Mouse (Mus musculus) midbrain, postnatal 0 days (tissue): ENCODE data around the gene Ap2b1. TPM values are rescaled to one million over a fixed set of nuclear protein-coding genes. Genes with fewer than 3 reads are reported as not detected.

Experiments used
- ATAC-seq: fragments of 200-750 bp; cut with Nextera tagmentation; 2 replicates; pipeline ENCODE4 v1.8.0; 2017; ENCODE audit warnings: moderate number of reproducible peaks, mild to moderate bottlenecking, moderate TSS enrichment, moderate library complexity; ENCODE audit not compliant: low FRiP score
- DNase-seq: peaks from one replicate; pipeline ENCODE4 v3.0.0-alpha.2; 2015; ENCODE audit warnings: low spot score
- H3K27ac ChIP-seq: fragments of 300-500 bp; sonication (generic); 2 replicates; pipeline ENCODE4 v1.5.1; 2014; ENCODE audit warnings: low read depth, mild to moderate bottlenecking, low read length, mixed read lengths
- H3K27me3 ChIP-seq: fragments of 300-500 bp; sonication (generic); 2 replicates; pipeline ENCODE4 v1.6.1; 2014; ENCODE audit warnings: low read length, control low read depth, mixed read lengths; ENCODE audit not compliant: insufficient read depth
- H3K36me3 ChIP-seq: fragments of 300-500 bp; sonication (generic); 2 replicates; pipeline ENCODE4 v1.6.1; 2014; ENCODE audit warnings: low read length, control low read depth, mixed read lengths; ENCODE audit not compliant: insufficient read depth
- H3K4me1 ChIP-seq: fragments of 300-500 bp; sonication (generic); 2 replicates; pipeline ENCODE4 v1.6.1; 2014; ENCODE audit warnings: mild to moderate bottlenecking, control low read depth, antibody characterized with exemption, low read length, mixed read lengths; ENCODE audit not compliant: insufficient read depth
- H3K4me2 ChIP-seq: fragments of 300-500 bp; sonication (generic); 2 replicates; pipeline ENCODE4 v1.6.1; 2014; ENCODE audit warnings: low read depth, mild to moderate bottlenecking, low read length, mixed read lengths; ENCODE audit not compliant: poor library complexity, severe bottlenecking
- H3K4me3 ChIP-seq: fragments of 300-500 bp; sonication (generic); 2 replicates; pipeline ENCODE4 v1.5.1; 2014; ENCODE audit warnings: low read depth, mild to moderate bottlenecking, low read length, moderate library complexity
- H3K9ac ChIP-seq: fragments of 300-500 bp; sonication (generic); replicated peaks from 2 replicates; pipeline ENCODE4 v1.6.1; 2014; ENCODE audit warnings: mild to moderate bottlenecking, low read length, moderate library complexity, mixed read lengths; ENCODE audit not compliant: poor library complexity, severe bottlenecking
- H3K9me3 ChIP-seq: fragments of 300-500 bp; sonication (generic); 2 replicates; pipeline ENCODE4 v1.6.1; 2016; ENCODE audit warnings: low read length, control low read depth
- CTCF ChIP-seq: IDR thresholded peaks from 2 replicates; pipeline ENCODE4 v1.5.1; 2016; ENCODE audit warnings: antibody characterized with exemption, mild to moderate bottlenecking
- WGBS: fragments of 180-500 bp; shearing (Covaris S2); extraction: QIAGEN DNeasy Blood & Tissue Kit; methylation state at CpG from one replicate; pipeline ENCODE4 v1.1.7; 2014; 5-methylcytosine and 5-hydroxymethylcytosine counted together
- polyA plus RNA-seq: library from polyadenylated mRNA; unstranded; fragments of >200 nt; fragmentation: Nextera tagmentation; extraction: Ambion mirVana; gene quantifications from 2 replicates; pipeline ENCODE4 v1.2.1, GENCODE M21; 2015
- total RNA-seq: library from RNA; depleted of rRNA; stranded (reverse); fragments of >200 nt; gene quantifications from 2 replicates; pipeline ENCODE4 v1.2.3, GENCODE M21; 2014

Ap2b1 gene
- total and polyA plus RNA-seq, 2 experiments from 2014 or later, result 110 to 232 TPM

- Histone ChIP-seq H3K27ac (no peak overlapping the region), H3K36me3 (peaks cover 3% of the 10 kb centered on the region; the same call in 1 of the 2 replicates), H3K4me1 (no peaks in the 10 kb centered on the region), H3K4me3 (no peak overlapping the region), H3K9ac (no peak overlapping the region), H3K27me3 (no peaks in the 10 kb centered on the region), H3K4me2 (no peak overlapping the region), H3K9me3 (no peaks in the 10 kb centered on the region)
- DNase-seq (peak; percentile 78), ATAC-seq (no peak)
- TF ChIP-seq CTCF, result peak; percentile 79
- 62% methylated on average over 3 of the region's 3 CpGs for WGBS
These were observed 58.6 kb downstream of the Ap2b1 start for GRCm38 (mm10) chr11:83357421-83357820.

- 95% methylated on average over 6 of the region's 6 CpGs for WGBS
- no peak overlapping the region for H3K9ac ChIP-seq
- DNase-seq (no peak), ATAC-seq (no peak)
- H3K4me3 ChIP-seq, result no peak overlapping the region
- no peaks in the 10 kb centered on the region for H3K27me3 ChIP-seq
- no peak for TF ChIP-seq CTCF
- no peak overlapping the region for H3K4me2 ChIP-seq
- H3K4me1 ChIP-seq, result no peaks in the 10 kb centered on the region
- H3K9me3 ChIP-seq, result no peaks in the 10 kb centered on the region
- H3K27ac ChIP-seq, result no peak overlapping the region
- H3K36me3 ChIP-seq, result peaks cover 38% of the 10 kb centered on the region
These were observed 65.8 kb downstream of the Ap2b1 start for GRCm38 (mm10) chr11:83364656-83365055.

- H3K4me3 ChIP-seq, result no peak overlapping the region
- no peak overlapping the region for H3K9ac ChIP-seq
- H3K4me2 ChIP-seq, result no peak overlapping the region
- peaks cover 40% of the 10 kb centered on the region for H3K36me3 ChIP-seq
- TF ChIP-seq CTCF, result no peak
- no peaks in the 10 kb centered on the region for H3K4me1 ChIP-seq
- 90% methylated on average over 4 of the region's 4 CpGs for WGBS
- H3K27me3 ChIP-seq, result no peaks in the 10 kb centered on the region
- H3K27ac ChIP-seq, result no peak overlapping the region
- ATAC-seq, result no peak
- H3K9me3 ChIP-seq, result no peaks in the 10 kb centered on the region
- peak; percentile 35 for DNase-seq
These were observed 72.4 kb downstream of the Ap2b1 start for GRCm38 (mm10) chr11:83371267-83371666.

- no peak for TF ChIP-seq CTCF
- no peaks in the 10 kb centered on the region for H3K27me3 ChIP-seq
These were observed 81.0 kb downstream of the Ap2b1 start for GRCm38 (mm10) chr11:83379745-83380341.

GRCm38 (mm10) chr11:83382876-83383531 lies 84.2 kb downstream of the Ap2b1 start:
- WGBS, result 60% methylated on average over 9 of the region's 9 CpGs
- no peaks in the 10 kb centered on the region for H3K27me3 ChIP-seq
- no peak overlapping the region for H3K4me3 ChIP-seq
- no peaks in the 10 kb centered on the region for H3K4me1 ChIP-seq
- no peak overlapping the region for H3K4me2 ChIP-seq
- DNase-seq, result peak; percentile 19
- no peak overlapping the region for H3K27ac ChIP-seq
- H3K9ac ChIP-seq, result no peak overlapping the region
- TF ChIP-seq CTCF, result no peak
- ATAC-seq, result no peak
- H3K36me3 ChIP-seq, result peaks cover 4% of the 10 kb centered on the region; the same call in 1 of the 2 replicates
- H3K9me3 ChIP-seq, result no peaks in the 10 kb centered on the region

More at GRCm38 (mm10) chr11:83379745-83380341, 81.0 kb downstream of the Ap2b1 start:
- no peak overlapping the region for H3K27ac ChIP-seq
- 87% methylated on average over 7 of the region's 7 CpGs for WGBS
- no peaks in the 10 kb centered on the region for H3K4me1 ChIP-seq
- no peak overlapping the region for H3K9ac ChIP-seq
- no peak for ATAC-seq
- no peak overlapping the region for H3K4me3 ChIP-seq
- H3K36me3 ChIP-seq, result peaks cover 16% of the 10 kb centered on the region
- no peaks in the 10 kb centered on the region for H3K9me3 ChIP-seq
- no peak overlapping the region for H3K4me2 ChIP-seq
- no peak for DNase-seq

- H3K27ac ChIP-seq, result no peak overlapping the region
- no peaks in the 10 kb centered on the region for H3K4me1 ChIP-seq
- H3K36me3 ChIP-seq, result peaks cover 2% of the 10 kb centered on the region; the same call in 1 of the 2 replicates
- H3K9me3 ChIP-seq, result no peaks in the 10 kb centered on the region
- no peak overlapping the region for H3K9ac ChIP-seq
- no peak for TF ChIP-seq CTCF
- no peak for ATAC-seq
- no peaks in the 10 kb centered on the region for H3K27me3 ChIP-seq
- no peak overlapping the region for H3K4me2 ChIP-seq
- H3K4me3 ChIP-seq, result no peak overlapping the region
- WGBS, result 82% methylated on average over 1 of the region's 1 CpGs
- DNase-seq, result no peak
These were observed 84.7 kb downstream of the Ap2b1 start for GRCm38 (mm10) chr11:83383532-83383887.
